ENCODE assay signal across 9 mouse cellular contexts in genomic region chr2:24763115-24763557, GRCm38 (mm10). TPM values are rescaled to one million over a fixed set of nuclear protein-coding genes. Genes with fewer than 3 reads are reported as not detected.
DNase-seq lines count a peak whose midpoint lies in the region; ATAC-seq and TF ChIP-seq lines count a peak whose summit lies in the region.
"Had no signal": no experiment of that assay in that cellular context is flagged by ENCODE, and none has a peak within 500 bp of the region (broad histone marks: within the 10 kb centered on the region; RNA-seq: fewer than 3 reads in every experiment).

Gene Cacna1b, minus strand, starts transcription at chr2:24763152.

- DNase-seq in kidney, adult 18-20 months, result no peak
- peak; percentile 96 to 98 for DNase-seq in cerebellum, postnatal 25 days
- peak; percentile 92 to 94 for DNase-seq in frontal cortex, postnatal 36 days (ENCODE audit: low spot score in 2 of 2)
- peak; percentile 75 for DNase-seq in limb, embryonic 14.5 days (ENCODE audit: low spot score)
- DNase-seq in neural tube, embryonic 11.5 days (ENCODE audit: low spot score), result peak; percentile 91

- H3K4me2 ChIP-seq in kidney, embryonic 14.5 days (replicated peaks; ENCODE audit: low read depth, low read length), result peak within 1 kb of the TSS; percentile 99
- peak within 1 kb of the TSS; percentile 99 for H3K4me2 ChIP-seq in intestine, embryonic 15.5 days (replicated peaks)
- H3K4me2 ChIP-seq in limb, embryonic 14.5 days (replicated peaks; ENCODE audit: low read depth, low read length, severe bottlenecking), result peak within 1 kb of the TSS; percentile 99
- H3K4me2 ChIP-seq in neural tube, embryonic 11.5 days (ENCODE audit: low read depth), result peak within 1 kb of the TSS; percentile 93

- WGBS in kidney, embryonic 14.5 days, result 1% methylated on average over 42 of the region's 42 CpGs
- under 1% methylated on average over 41 of the region's 42 CpGs for WGBS in intestine, embryonic 15.5 days
- WGBS in limb, embryonic 14.5 days, result 2% methylated on average over 33 of the region's 42 CpGs
- under 1% methylated on average over 28 of the region's 42 CpGs for WGBS in neural tube, embryonic 11.5 days

- no peak for TF ChIP-seq POLR2A in limb, embryonic 14.5 days (IDR thresholded peaks at IDR 0.05; ENCODE audit: borderline replicate concordance, extremely low read depth, insufficient read depth, insufficient read length)
- TF ChIP-seq POLR2A in testis, adult 2 months (IDR thresholded peaks at IDR 0.05; ENCODE audit: control insufficient read depth, low read depth, low read length), result no peak

- H3K4me3 ChIP-seq in kidney, embryonic 14.5 days (ENCODE audit: low read length), result peak within 1 kb of the TSS; percentile 58
- H3K4me3 ChIP-seq in intestine, embryonic 15.5 days (replicated peaks), result peak within 1 kb of the TSS; percentile 57
- H3K4me3 ChIP-seq in limb, embryonic 14.5 days (replicated peaks; ENCODE audit: low read length), result peak within 1 kb of the TSS; percentile 52
- H3K4me3 ChIP-seq in neural tube, embryonic 11.5 days (ENCODE audit: low read depth, low read length), result peak within 1 kb of the TSS; percentile 66
- peak within 1 kb of the TSS; percentile 76 for H3K4me3 ChIP-seq in testis, adult 2 months (ENCODE audit: control insufficient read depth, low read depth, low read length)

- H3K36me3 ChIP-seq in kidney, embryonic 14.5 days (ENCODE audit: control insufficient read depth, insufficient read depth, low read length), result no peaks in the 10 kb centered on the region
- H3K36me3 ChIP-seq in intestine, embryonic 15.5 days, result no peaks in the 10 kb centered on the region
- H3K36me3 ChIP-seq in limb, embryonic 14.5 days (ENCODE audit: control insufficient read depth, insufficient read depth, low read length), result no peaks in the 10 kb centered on the region
- no peaks in the 10 kb centered on the region for H3K36me3 ChIP-seq in neural tube, embryonic 11.5 days (ENCODE audit: control insufficient read depth, insufficient read depth, low read length)
- H3K36me3 ChIP-seq in testis, adult 2 months (ENCODE audit: control insufficient read depth, insufficient read depth, low read length), result no peaks in the 10 kb centered on the region

- H3K4me1 ChIP-seq in kidney, embryonic 14.5 days (ENCODE audit: control insufficient read depth, insufficient read depth, low read length), result peaks cover 10% of the 10 kb centered on the region; the same call in 1 of the 2 replicates
- peaks cover 14% of the 10 kb centered on the region for H3K4me1 ChIP-seq in intestine, embryonic 15.5 days (replicated peaks)
- peaks cover 8% of the 10 kb centered on the region for H3K4me1 ChIP-seq in limb, embryonic 14.5 days (ENCODE audit: control insufficient read depth, insufficient read depth, low read length)
- no peaks in the 10 kb centered on the region; the same call in 1 of the 2 replicates for H3K4me1 ChIP-seq in neural tube, embryonic 11.5 days (ENCODE audit: control insufficient read depth, insufficient read depth, low read length)
- peaks cover 14% of the 10 kb centered on the region for H3K4me1 ChIP-seq in testis, adult 2 months (ENCODE audit: control insufficient read depth, insufficient read depth, low read length)

- no peak for TF ChIP-seq CTCF in testis, adult 2 months (IDR thresholded peaks at IDR 0.05; ENCODE audit: control insufficient read depth, insufficient read depth, insufficient replicate concordance, low read depth, low read length)

- ATAC-seq in kidney, embryonic 14.5 days (ENCODE audit: low FRiP score, low TSS enrichment), result peak; percentile 88
- ATAC-seq in intestine, embryonic 15.5 days, result peak; percentile 96
- peak; percentile 89 for ATAC-seq in limb, embryonic 14.5 days (ENCODE audit: low FRiP score, low read depth)
- ATAC-seq in neural tube, embryonic 11.5 days (ENCODE audit: insufficient read depth, low FRiP score, low TSS enrichment), result peak; percentile 95

- H3K9me3 ChIP-seq in kidney, embryonic 14.5 days (ENCODE audit: control insufficient read depth, low read length), result no peaks in the 10 kb centered on the region
- H3K9me3 ChIP-seq in intestine, embryonic 15.5 days, result no peaks in the 10 kb centered on the region
- H3K9me3 ChIP-seq in limb, embryonic 14.5 days (ENCODE audit: control insufficient read depth, low read length), result no peaks in the 10 kb centered on the region
- no peaks in the 10 kb centered on the region for H3K9me3 ChIP-seq in neural tube, embryonic 11.5 days (ENCODE audit: control insufficient read depth, low read length)

- H3K27me3 ChIP-seq in kidney, embryonic 14.5 days (ENCODE audit: control insufficient read depth, insufficient read depth, low read length), result peaks cover 21% of the 10 kb centered on the region
- peaks cover 22% of the 10 kb centered on the region for H3K27me3 ChIP-seq in intestine, embryonic 15.5 days (replicated peaks)
- peaks cover 32% of the 10 kb centered on the region for H3K27me3 ChIP-seq in limb, embryonic 14.5 days (ENCODE audit: control insufficient read depth, insufficient read depth, low read length)
- peaks cover 16% of the 10 kb centered on the region for H3K27me3 ChIP-seq in neural tube, embryonic 11.5 days (ENCODE audit: control insufficient read depth, insufficient read depth, low read length)
- H3K27me3 ChIP-seq in testis, adult 2 months (ENCODE audit: control insufficient read depth, insufficient read depth, low read length), result no peaks in the 10 kb centered on the region
- H3K27me3 ChIP-seq: CH12.LX had no signal

- 0 out of 2 replicates have a peak within 1 kb of the TSS, but pooled peaks have one; percentile 31 for H3K9ac ChIP-seq in kidney, embryonic 14.5 days (ENCODE audit: low read depth, low read length)
- peak within 1 kb of the TSS; percentile 37; the same call in 1 of the 2 replicates for H3K9ac ChIP-seq in intestine, embryonic 15.5 days
- H3K9ac ChIP-seq in limb, embryonic 14.5 days (ENCODE audit: low read depth, low read length, severe bottlenecking), result no peak within 1 kb of the TSS
- H3K9ac ChIP-seq in neural tube, embryonic 11.5 days (ENCODE audit: low read length), result peak within 1 kb of the TSS; percentile 55

- no peak within 1 kb of the TSS for H3K27ac ChIP-seq in kidney, embryonic 14.5 days (ENCODE audit: low read depth, low read length)
- H3K27ac ChIP-seq in intestine, embryonic 15.5 days, result no peak within 1 kb of the TSS
- no peak within 1 kb of the TSS for H3K27ac ChIP-seq in limb, embryonic 14.5 days (replicated peaks; ENCODE audit: low read depth, low read length)
- H3K27ac ChIP-seq in neural tube, embryonic 11.5 days (ENCODE audit: low read depth, low read length), result no peak within 1 kb of the TSS
- H3K27ac ChIP-seq in testis, adult 2 months (ENCODE audit: control insufficient read depth, insufficient read depth, low read depth, low read length), result no peak within 1 kb of the TSS

RNA-seq across cellular contexts. Expression of gene Cacna1b, which starts in this region (rescaled TPM):
- polyA plus RNA-seq in kidney, embryonic 14.5 days (2014; fragmentation: Nextera tagmentation; extraction: Ambion mirVana), result 0.39 and 1.4 TPM in 2 replicates
- 0.70 and 1.2 TPM in 2 replicates for polyA plus RNA-seq in intestine, embryonic 15.5 days (2015; fragmentation: Nextera tagmentation; extraction: Ambion mirVana)
- polyA plus RNA-seq in limb, embryonic 14.5 days (2012; rRNA removed), result 2.7 and 4.1 TPM in 2 replicates
- polyA plus RNA-seq in limb, embryonic 14.5 days (2014; fragmentation: Nextera tagmentation; extraction: Ambion mirVana), result 1.4 and 2.9 TPM in 2 replicates
- polyA plus RNA-seq in neural tube, embryonic 11.5 days (2014; fragmentation: Nextera tagmentation; extraction: Ambion mirVana), result 2.7 and 2.9 TPM in 2 replicates
- 3.6 and 3.8 TPM in 2 replicates for polyA plus RNA-seq in testis, adult 2 months (2012; rRNA removed)
